Mouse (Mus musculus): ENCODE measurements at regions not wholly inside any gene's neighbourhood (a gene's known extent, or its start where the extent isn't known, plus 50 kb on each side); places are given as distances from the start of the nearest gene placed in this dataset.

- DNase-seq (ENCODE audit: low spot score in 2 of 2) = no peak
Measured at GRCm38 (mm10) chr8:30655749-30656241, 2772.7 kb upstream of the 5930422O12Rik start.

- no peak for DNase-seq (ENCODE audit: low spot score in 2 of 2)
Measured at GRCm38 (mm10) chr8:30661261-30661660, 2767.2 kb upstream of the 5930422O12Rik start.

GRCm38 (mm10) chr8:30669451-30669850 lies 2759.1 kb upstream of the 5930422O12Rik start:
- DNase-seq (ENCODE audit: low spot score in 2 of 2) = no peak

GRCm38 (mm10) chr8:30677423-30677822 lies 2751.1 kb upstream of the 5930422O12Rik start:
- DNase-seq (ENCODE audit: low spot score in 2 of 2) = no peak

- no peak for DNase-seq (ENCODE audit: low spot score in 2 of 2)
Measured at GRCm38 (mm10) chr8:30682169-30682568, 2746.3 kb upstream of the 5930422O12Rik start.

- DNase-seq (ENCODE audit: low spot score in 2 of 2) = no peak
Measured at GRCm38 (mm10) chr8:30686539-30686938, 2742.0 kb upstream of the 5930422O12Rik start.

- no peak for DNase-seq (ENCODE audit: low spot score in 2 of 2)
Measured at GRCm38 (mm10) chr8:30694126-30694525, 2734.4 kb upstream of the 5930422O12Rik start.

- DNase-seq (ENCODE audit: low spot score in 2 of 2) = no peak
Measured at GRCm38 (mm10) chr8:30716643-30717042, 2711.9 kb upstream of the 5930422O12Rik start.

- DNase-seq (ENCODE audit: low spot score in 2 of 2) = no peak
Measured at GRCm38 (mm10) chr8:30730366-30730765, 2698.1 kb upstream of the 5930422O12Rik start.

- no peak for DNase-seq (ENCODE audit: low spot score in 2 of 2)
Measured at GRCm38 (mm10) chr8:30732585-30733253, 2695.8 kb upstream of the 5930422O12Rik start.

GRCm38 (mm10) chr8:30733385-30733784 lies 2695.1 kb upstream of the 5930422O12Rik start:
- no peak for DNase-seq (ENCODE audit: low spot score in 2 of 2)

- no peak for DNase-seq (ENCODE audit: low spot score in 2 of 2)
Measured at GRCm38 (mm10) chr8:30735338-30735737, 2693.2 kb upstream of the 5930422O12Rik start.

- no peak for DNase-seq (ENCODE audit: low spot score in 2 of 2)
Measured at GRCm38 (mm10) chr8:30735740-30736139, 2692.8 kb upstream of the 5930422O12Rik start.

GRCm38 (mm10) chr8:30746874-30747273 lies 2681.6 kb upstream of the 5930422O12Rik start:
- DNase-seq (ENCODE audit: low spot score in 2 of 2) = no peak

Data from right cerebral cortex, postnatal 10 days (tissue).